Mouse (Mus musculus): ENCODE measurements around the gene Gm21882.
"Not testable (repeated sequence)": the region's sequence is repeated elsewhere in the genome, so short reads cannot be mapped to it uniquely, and the experiment has no call there.

Gene Gm21882

DNA sequence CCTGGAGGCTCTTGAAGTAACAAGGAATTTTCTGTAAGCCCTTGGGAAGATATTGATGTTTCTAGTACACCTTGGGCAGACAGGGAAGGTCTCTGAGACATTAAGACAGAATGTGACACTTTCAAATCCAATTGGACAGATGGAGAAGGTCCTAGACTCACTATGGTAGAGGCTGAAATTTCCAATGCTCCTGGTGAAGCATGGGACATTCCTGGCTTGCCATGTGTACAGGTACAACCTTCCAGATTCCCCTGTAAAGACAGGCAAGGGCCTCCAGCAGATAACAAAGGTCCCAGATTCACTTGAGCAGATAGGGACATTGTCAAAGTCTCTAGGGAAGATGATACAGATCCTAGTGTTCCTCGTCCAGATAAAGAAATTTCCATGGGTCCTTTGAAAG is at the start of gene Gm21882:
Gm21882 (minus strand) TSS at position 101 of the 400 bp plus-strand sequence.
- not testable (repeated sequence) for DNase-seq (ENCODE audit: low read depth)

All from NIH3T3 (cell line).